Mouse (Mus musculus): ENCODE results near the gene Stk4. TPM values are rescaled to one million over a fixed set of nuclear protein-coding genes. Genes with fewer than 3 reads are reported as not detected.

Gene Stk4
- total RNA-seq, 2 experiments from 2014 or later, result 37.9 to 41.2 TPM

Other genes starting within 250 kb of the Stk4 start
- gene Ccn5, start 249.5 kb upstream of the Stk4 start, total RNA-seq (2021), result not detected
- gene Kcnk15, start 216.7 kb upstream of the Stk4 start, total RNA-seq (2021), result under 1 TPM; 0.30 to 0.63 TPM
- 10 to 100 TPM; 85.6 TPM for gene Rims4, start 151.6 kb upstream of the Stk4 start, total RNA-seq (2021)
- gene Ywhab, start 75.4 kb upstream of the Stk4 start, total RNA-seq (2021), result 100 to 1,000 TPM; 469 to 487 TPM
- 1 to 10 TPM in 1 of 2 experiments, under 1 TPM in 1; 0.51 to 1.3 TPM for gene Pabpc1l, start 44.9 kb upstream of the Stk4 start, total RNA-seq (2021)
- 10 to 100 TPM; 88.4 to 88.7 TPM for gene Tomm34, start 847 bp downstream of the Stk4 start, total RNA-seq (2021)
- gene Kcns1, start 100.8 kb downstream of the Stk4 start, total RNA-seq (2021), result 10 to 100 TPM; 21.8 to 23.2 TPM
- not detected for gene Wfdc5, start 112.4 kb downstream of the Stk4 start, total RNA-seq (2021)
- gene Wfdc12, start 120.3 kb downstream of the Stk4 start, total RNA-seq (2021), result not detected
- gene Wfdc15a, start 129.8 kb downstream of the Stk4 start, total RNA-seq (2021), result not detected
- not detected for gene Wfdc15b, start 151.3 kb downstream of the Stk4 start, total RNA-seq (2021)
- gene Svs2, start 168.1 kb downstream of the Stk4 start, total RNA-seq (2021), result not detected
- gene Svs3b, start 186.3 kb downstream of the Stk4 start, total RNA-seq (2021), result not detected
- gene Svs4, start 208.1 kb downstream of the Stk4 start, total RNA-seq (2021), result not detected
- gene Svs3a, start 218.9 kb downstream of the Stk4 start, total RNA-seq (2021), result not detected
- gene Svs6, start 246.4 kb downstream of the Stk4 start, total RNA-seq (2021), result not detected

Measured in left cerebral cortex, adult 18-20 months (tissue).